Mouse (Mus musculus): ENCODE measurements at regions not wholly inside any gene's neighbourhood (a gene's known extent, or its start where the extent isn't known, plus 50 kb on each side); places are given as distances from the start of the nearest gene placed in this dataset.
A peak's percentile ranks its signal among the peaks of the same experiment; 100 is the strongest.

- 95% methylated on average over 1 of the region's 1 CpGs for WGBS
- no peaks in the 10 kb centered on the region for H3K9me3 ChIP-seq (ENCODE audit: control insufficient read depth, low read length)
- H3K36me3 ChIP-seq (ENCODE audit: control insufficient read depth, insufficient read depth) = no peaks in the 10 kb centered on the region
- H3K27ac ChIP-seq (ENCODE audit: low read length) = no peak overlapping the region
- no peak overlapping the region for H3K4me3 ChIP-seq (replicated peaks; ENCODE audit: low read length)
- H3K27me3 ChIP-seq (replicated peaks; ENCODE audit: control insufficient read depth, insufficient read depth, low read length) = no peaks in the 10 kb centered on the region
- ATAC-seq = peak; percentile 77
- H3K4me1 ChIP-seq (replicated peaks; ENCODE audit: control insufficient read depth, insufficient read depth, low read length) = no peaks in the 10 kb centered on the region
- H3K4me2 ChIP-seq (ENCODE audit: low read length) = no peak overlapping the region
- H3K9ac ChIP-seq (replicated peaks; ENCODE audit: low read depth, low read length) = no peak overlapping the region
Measured at GRCm38 (mm10) chr2:40342579-40342978, 1116.3 kb upstream of the Ppp6c start.

- no peak overlapping the region for H3K4me2 ChIP-seq (ENCODE audit: low read length)
- H3K27me3 ChIP-seq (replicated peaks; ENCODE audit: control insufficient read depth, insufficient read depth, low read length) = no peaks in the 10 kb centered on the region
- H3K9ac ChIP-seq (replicated peaks; ENCODE audit: low read depth, low read length) = no peak overlapping the region
- H3K4me3 ChIP-seq (replicated peaks; ENCODE audit: low read length) = no peak overlapping the region
- no peak overlapping the region for H3K27ac ChIP-seq (ENCODE audit: low read length)
- H3K9me3 ChIP-seq (ENCODE audit: control insufficient read depth, low read length) = no peaks in the 10 kb centered on the region
- ATAC-seq = peak; percentile 57; the same call in 1 of the 2 replicates
- no peaks in the 10 kb centered on the region for H3K4me1 ChIP-seq (replicated peaks; ENCODE audit: control insufficient read depth, insufficient read depth, low read length)
- no peaks in the 10 kb centered on the region for H3K36me3 ChIP-seq (ENCODE audit: control insufficient read depth, insufficient read depth)
Measured at GRCm38 (mm10) chr2:40332294-40332874, 1106.1 kb upstream of the Ppp6c start.

- 37% methylated on average over 2 of the region's 2 CpGs for WGBS
- H3K27me3 ChIP-seq (replicated peaks; ENCODE audit: control insufficient read depth, insufficient read depth, low read length) = no peaks in the 10 kb centered on the region
- no peak overlapping the region for H3K4me3 ChIP-seq (replicated peaks; ENCODE audit: low read length)
- no peak overlapping the region for H3K9ac ChIP-seq (replicated peaks; ENCODE audit: low read depth, low read length)
- H3K27ac ChIP-seq (ENCODE audit: low read length) = no peak overlapping the region
- ATAC-seq = no peak
- no peaks in the 10 kb centered on the region for H3K9me3 ChIP-seq (ENCODE audit: control insufficient read depth, low read length)
- H3K36me3 ChIP-seq (ENCODE audit: control insufficient read depth, insufficient read depth) = no peaks in the 10 kb centered on the region
- H3K4me1 ChIP-seq (replicated peaks; ENCODE audit: control insufficient read depth, insufficient read depth, low read length) = no peaks in the 10 kb centered on the region
- H3K4me2 ChIP-seq (ENCODE audit: low read length) = no peak overlapping the region
Measured at GRCm38 (mm10) chr2:40321506-40321905, 1095.3 kb upstream of the Ppp6c start.

GRCm38 (mm10) chr2:40320710-40321441, 1094.6 kb upstream of the Ppp6c start:
- whole genome bisulfite sequencing = 78% methylated on average over 3 of the region's 3 CpGs
- Histone ChIP-seq H3K27ac (ENCODE audit: low read length) (no peak overlapping the region), H3K4me1 (replicated peaks; ENCODE audit: control insufficient read depth, insufficient read depth, low read length) (no peaks in the 10 kb centered on the region), H3K4me3 (replicated peaks; ENCODE audit: low read length) (no peak overlapping the region), H3K9ac (replicated peaks; ENCODE audit: low read depth, low read length) (no peak overlapping the region), H3K4me2 (ENCODE audit: low read length) (no peak overlapping the region), H3K9me3 (ENCODE audit: control insufficient read depth, low read length) (no peaks in the 10 kb centered on the region), H3K36me3 (ENCODE audit: control insufficient read depth, insufficient read depth) (no peaks in the 10 kb centered on the region), H3K27me3 (replicated peaks; ENCODE audit: control insufficient read depth, insufficient read depth, low read length) (no peaks in the 10 kb centered on the region)
- ATAC-seq = no peak
